Mouse (Mus musculus): ENCODE measurements at regions not wholly inside any gene's neighbourhood (a gene's known extent, or its start where the extent isn't known, plus 50 kb on each side); places are given as distances from the start of the nearest gene placed in this dataset.

DNA sequence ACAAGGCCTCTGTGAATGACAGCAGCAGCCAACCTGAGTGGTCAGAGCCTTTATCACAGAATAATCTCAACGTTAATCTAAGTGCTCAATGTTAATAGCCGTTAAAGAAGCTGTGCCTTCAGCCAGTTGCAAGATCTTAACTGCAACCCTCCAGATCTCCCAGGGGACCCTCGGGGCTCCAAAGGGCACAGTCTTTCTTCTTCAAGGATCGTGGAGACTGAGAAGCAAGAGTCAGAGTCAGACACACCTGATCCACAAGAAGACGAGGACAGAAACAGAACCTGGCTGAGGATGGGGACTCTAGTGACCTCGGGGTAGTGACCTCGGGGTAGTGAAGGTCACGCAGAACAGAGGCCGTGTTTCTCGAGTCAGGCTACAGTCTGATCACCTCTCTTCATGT lies 206.0 kb downstream of the Sptssa start:
- Histone ChIP-seq H3K4me3 (replicated peaks; ENCODE audit: low read depth, low read length) (no peak overlapping the region), H3K27ac (no peak overlapping the region), H3K36me3 (ENCODE audit: insufficient read depth, low read length) (no peaks in the 10 kb centered on the region), H3K4me1 (replicated peaks; ENCODE audit: insufficient read depth, low read length) (peaks cover 10% of the 10 kb centered on the region; the same call in 1 of the 2 replicates), H3K4me2 (ENCODE audit: low read length) (no peak overlapping the region), H3K9ac (ENCODE audit: low read depth, low read length) (no peak overlapping the region), H3K9me3 (replicated peaks; ENCODE audit: low read length) (no peaks in the 10 kb centered on the region), H3K27me3 (ENCODE audit: insufficient read depth, low read length) (no peaks in the 10 kb centered on the region)
- no peak for TF ChIP-seq CTCF (IDR thresholded peaks at IDR 0.05; ENCODE audit: low read depth)
- ATAC-seq (replicated peaks; ENCODE audit: low FRiP score, low read depth) (no peak), DNase-seq (ENCODE audit: low spot score) (no peak)
- WGBS = 52% methylated on average over 10 of the region's 10 CpGs

DNA sequence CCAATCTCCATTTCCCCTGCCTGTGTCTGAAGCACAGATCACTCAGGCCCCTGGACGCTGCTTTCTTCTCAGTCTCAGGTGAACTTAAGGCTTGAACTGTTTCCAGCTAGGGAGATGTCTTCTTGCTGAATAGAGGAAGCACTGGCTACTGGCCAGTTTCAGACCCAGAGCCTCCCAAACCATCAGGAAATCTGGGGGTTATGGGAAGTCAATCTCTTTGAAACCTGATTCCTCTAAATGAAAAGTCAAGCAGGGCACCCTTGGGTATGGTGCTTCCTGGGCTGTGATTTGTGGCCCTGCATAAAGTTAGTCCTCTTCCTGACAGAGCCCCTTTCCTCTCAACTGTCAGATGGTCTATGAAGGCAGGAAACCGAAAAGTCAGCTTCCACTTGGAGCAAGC lies 208.2 kb downstream of the Sptssa start:
- H3K4me2 ChIP-seq (ENCODE audit: low read length) = no peak overlapping the region
- no peak overlapping the region for H3K27ac ChIP-seq
- no peak for ATAC-seq (replicated peaks; ENCODE audit: low FRiP score, low read depth)
- no peaks in the 10 kb centered on the region for H3K27me3 ChIP-seq (ENCODE audit: insufficient read depth, low read length)
- peak; percentile 61 for DNase-seq (ENCODE audit: low spot score)
- peaks cover 10% of the 10 kb centered on the region; the same call in 1 of the 2 replicates for H3K4me1 ChIP-seq (replicated peaks; ENCODE audit: insufficient read depth, low read length)
- no peak overlapping the region for H3K4me3 ChIP-seq (replicated peaks; ENCODE audit: low read depth, low read length)
- no peaks in the 10 kb centered on the region for H3K9me3 ChIP-seq (replicated peaks; ENCODE audit: low read length)
- no peak for TF ChIP-seq CTCF (IDR thresholded peaks at IDR 0.05; ENCODE audit: low read depth)
- H3K9ac ChIP-seq (ENCODE audit: low read depth, low read length) = no peak overlapping the region
- no peaks in the 10 kb centered on the region for H3K36me3 ChIP-seq (ENCODE audit: insufficient read depth, low read length)
- 29% methylated on average over 2 of the region's 2 CpGs for WGBS

DNA sequence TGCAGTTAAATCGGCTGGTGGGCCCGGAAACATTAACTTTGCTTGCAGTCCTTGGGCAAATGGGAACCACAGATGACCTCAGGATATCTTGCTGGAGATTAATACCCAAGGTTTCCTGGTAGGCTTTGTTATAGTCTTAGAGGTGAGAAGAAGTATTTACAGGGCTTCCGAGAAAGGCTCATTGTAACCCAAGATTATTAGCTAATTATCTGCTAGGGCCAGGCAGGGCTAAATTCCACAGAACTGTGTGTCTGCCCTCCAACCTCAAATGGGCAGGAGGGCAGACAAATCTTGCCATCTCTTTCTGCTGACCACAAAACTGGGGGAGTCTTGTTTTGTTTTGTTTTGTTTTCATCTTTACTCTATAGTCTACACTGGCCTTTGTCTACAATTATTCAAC lies 209.0 kb downstream of the Sptssa start:
- no peak for ATAC-seq (replicated peaks; ENCODE audit: low FRiP score, low read depth)
- WGBS = 47% methylated on average over 3 of the region's 3 CpGs
- H3K9ac ChIP-seq (ENCODE audit: low read depth, low read length) = no peak overlapping the region
- DNase-seq (ENCODE audit: low spot score) = no peak
- no peaks in the 10 kb centered on the region for H3K9me3 ChIP-seq (replicated peaks; ENCODE audit: low read length)
- no peak for TF ChIP-seq CTCF (IDR thresholded peaks at IDR 0.05; ENCODE audit: low read depth)
- no peak overlapping the region for H3K27ac ChIP-seq
- H3K4me3 ChIP-seq (replicated peaks; ENCODE audit: low read depth, low read length) = no peak overlapping the region
- peaks cover 10% of the 10 kb centered on the region; the same call in 1 of the 2 replicates for H3K4me1 ChIP-seq (replicated peaks; ENCODE audit: insufficient read depth, low read length)
- no peaks in the 10 kb centered on the region for H3K27me3 ChIP-seq (ENCODE audit: insufficient read depth, low read length)
- H3K4me2 ChIP-seq (ENCODE audit: low read length) = no peak overlapping the region
- H3K36me3 ChIP-seq (ENCODE audit: insufficient read depth, low read length) = no peaks in the 10 kb centered on the region

DNA sequence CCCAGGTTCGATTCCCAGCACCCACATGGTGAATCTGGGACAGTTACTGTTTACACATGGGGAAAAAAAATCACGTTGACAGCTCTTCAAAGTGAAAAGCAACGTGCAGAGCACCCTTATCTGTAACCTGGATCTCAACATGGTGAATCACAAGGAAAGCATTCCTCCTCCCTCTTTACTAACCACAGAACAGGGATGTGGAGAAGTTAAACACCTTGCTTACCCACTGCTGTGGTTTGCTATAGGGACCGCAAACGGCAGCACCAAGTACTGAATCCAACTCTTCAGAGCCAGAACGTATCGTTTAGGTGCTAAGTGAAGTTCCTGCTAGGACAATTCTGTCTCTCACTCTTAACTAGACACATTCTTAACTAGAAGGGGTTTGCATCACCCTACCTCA lies 210.0 kb downstream of the Sptssa start:
- 87% methylated on average over 7 of the region's 7 CpGs for WGBS
- peaks cover 10% of the 10 kb centered on the region; the same call in 1 of the 2 replicates for H3K4me1 ChIP-seq (replicated peaks; ENCODE audit: insufficient read depth, low read length)

DNA sequence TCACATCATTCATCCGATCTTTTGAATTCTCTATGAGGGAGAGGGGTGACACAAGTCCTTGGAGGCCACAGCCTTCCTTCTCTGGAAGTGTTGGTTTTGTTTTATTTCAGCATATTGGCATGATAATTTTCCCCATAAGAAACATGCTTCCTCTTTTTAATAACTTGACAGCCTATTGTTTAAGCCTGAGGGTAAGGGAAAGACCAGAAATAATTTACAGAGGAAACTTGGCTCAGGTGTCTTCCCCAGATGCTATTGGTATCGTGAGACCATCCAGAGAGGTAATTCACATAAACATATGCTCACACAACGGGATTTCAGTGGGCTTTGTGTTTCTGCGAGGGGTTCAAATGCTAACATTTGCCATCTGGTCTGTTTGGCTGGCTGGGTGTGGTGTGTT lies 212.0 kb downstream of the Sptssa start:
- ATAC-seq (replicated peaks; ENCODE audit: low FRiP score, low read depth) = no peak
- H3K27ac ChIP-seq = no peak overlapping the region

More for the DNA sequence above, 210.0 kb downstream of the Sptssa start:
- no peaks in the 10 kb centered on the region for H3K27me3 ChIP-seq (ENCODE audit: insufficient read depth, low read length)
- DNase-seq (ENCODE audit: low spot score) = no peak
- ATAC-seq (replicated peaks; ENCODE audit: low FRiP score, low read depth) = no peak
- no peaks in the 10 kb centered on the region for H3K36me3 ChIP-seq (ENCODE audit: insufficient read depth, low read length)
- no peak overlapping the region for H3K27ac ChIP-seq
- no peak overlapping the region for H3K4me3 ChIP-seq (replicated peaks; ENCODE audit: low read depth, low read length)
- H3K4me2 ChIP-seq (ENCODE audit: low read length) = no peak overlapping the region
- H3K9me3 ChIP-seq (replicated peaks; ENCODE audit: low read length) = no peaks in the 10 kb centered on the region
- no peak overlapping the region for H3K9ac ChIP-seq (ENCODE audit: low read depth, low read length)
- TF ChIP-seq CTCF (IDR thresholded peaks at IDR 0.05; ENCODE audit: low read depth) = no peak

DNA sequence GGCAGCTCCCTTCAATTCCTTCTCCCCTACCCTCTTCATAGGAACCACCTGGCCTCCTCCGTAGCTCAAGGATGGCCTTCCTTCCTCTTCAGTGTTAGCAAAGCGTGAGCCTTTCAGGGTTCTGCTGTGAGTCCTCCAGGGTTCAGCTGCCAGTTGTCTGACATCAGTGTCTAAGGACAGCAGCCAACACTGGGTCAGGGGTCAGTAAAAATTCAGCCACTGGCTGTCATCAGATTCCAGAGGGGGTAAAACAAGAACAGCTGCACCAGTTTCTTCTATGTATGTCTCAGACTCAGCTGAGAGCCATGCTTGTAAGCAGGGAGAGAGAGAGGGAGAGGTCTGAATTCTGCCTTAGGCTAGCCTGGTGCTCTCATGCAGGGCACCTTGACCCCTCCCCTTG lies 213.1 kb downstream of the Sptssa start:
- Histone ChIP-seq H3K9ac (ENCODE audit: low read depth, low read length) (no peak overlapping the region), H3K27me3 (ENCODE audit: insufficient read depth, low read length) (no peaks in the 10 kb centered on the region), H3K4me3 (replicated peaks; ENCODE audit: low read depth, low read length) (no peak overlapping the region), H3K36me3 (ENCODE audit: insufficient read depth, low read length) (no peaks in the 10 kb centered on the region), H3K27ac (0 out of 2 replicates have a peak overlapping the region, but pooled peaks have one; percentile 6), H3K4me2 (ENCODE audit: low read length) (no peak overlapping the region), H3K9me3 (replicated peaks; ENCODE audit: low read length) (no peaks in the 10 kb centered on the region), H3K4me1 (replicated peaks; ENCODE audit: insufficient read depth, low read length) (peaks cover 3% of the 10 kb centered on the region; the same call in 1 of the 2 replicates)
- 48% methylated on average over 2 of the region's 2 CpGs for WGBS
- no peak for TF ChIP-seq CTCF (IDR thresholded peaks at IDR 0.05; ENCODE audit: low read depth)
- ATAC-seq (replicated peaks; ENCODE audit: low FRiP score, low read depth) = no peak
- peak; percentile 54 for DNase-seq (ENCODE audit: low spot score)

More for the DNA sequence above, 212.0 kb downstream of the Sptssa start:
- Histone ChIP-seq H3K4me3 (replicated peaks; ENCODE audit: low read depth, low read length) (no peak overlapping the region), H3K4me1 (replicated peaks; ENCODE audit: insufficient read depth, low read length) (peaks cover 3% of the 10 kb centered on the region; the same call in 1 of the 2 replicates), H3K9me3 (replicated peaks; ENCODE audit: low read length) (no peaks in the 10 kb centered on the region), H3K36me3 (ENCODE audit: insufficient read depth, low read length) (no peaks in the 10 kb centered on the region), H3K4me2 (ENCODE audit: low read length) (no peak overlapping the region), H3K27me3 (ENCODE audit: insufficient read depth, low read length) (no peaks in the 10 kb centered on the region), H3K9ac (ENCODE audit: low read depth, low read length) (no peak overlapping the region)
- no peak for TF ChIP-seq CTCF (IDR thresholded peaks at IDR 0.05; ENCODE audit: low read depth)
- peak; percentile 34 for DNase-seq (ENCODE audit: low spot score)
- WGBS = 53% methylated on average over 4 of the region's 4 CpGs

DNA sequence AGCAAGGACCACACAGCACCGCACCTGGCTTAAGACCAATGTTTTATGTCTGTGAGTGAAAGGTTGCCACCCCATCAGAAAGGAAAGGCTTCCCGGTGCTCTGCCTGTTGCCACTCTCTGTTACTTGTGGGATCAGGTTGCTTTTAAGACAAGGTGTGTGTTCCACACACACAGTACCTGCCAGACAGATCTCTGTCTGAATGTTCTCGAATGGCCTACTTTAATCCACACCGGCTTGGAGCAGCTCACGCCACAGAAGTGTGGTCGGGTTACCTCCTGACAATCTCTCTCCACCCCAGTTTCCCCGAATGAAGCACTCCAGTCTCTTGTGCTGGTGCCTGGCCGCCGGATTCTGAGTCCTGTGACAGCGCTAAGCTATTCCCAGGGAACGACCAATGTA lies 214.0 kb downstream of the Sptssa start:
- 61% methylated on average over 11 of the region's 11 CpGs for WGBS
- no peak for TF ChIP-seq CTCF (IDR thresholded peaks at IDR 0.05; ENCODE audit: low read depth)
- no peak overlapping the region for H3K4me3 ChIP-seq (replicated peaks; ENCODE audit: low read depth, low read length)
- no peak for DNase-seq (ENCODE audit: low spot score)
- H3K4me1 ChIP-seq (replicated peaks; ENCODE audit: insufficient read depth, low read length) = peaks cover 2% of the 10 kb centered on the region; the same call in 1 of the 2 replicates
- H3K27me3 ChIP-seq (ENCODE audit: insufficient read depth, low read length) = no peaks in the 10 kb centered on the region
- no peaks in the 10 kb centered on the region for H3K36me3 ChIP-seq (ENCODE audit: insufficient read depth, low read length)
- H3K9me3 ChIP-seq (replicated peaks; ENCODE audit: low read length) = no peaks in the 10 kb centered on the region
- no peak overlapping the region for H3K9ac ChIP-seq (ENCODE audit: low read depth, low read length)
- no peak overlapping the region for H3K4me2 ChIP-seq (ENCODE audit: low read length)
- no peak overlapping the region for H3K27ac ChIP-seq
- ATAC-seq (replicated peaks; ENCODE audit: low FRiP score, low read depth) = no peak
